Mouse (Mus musculus): ENCODE measurements at regions not wholly inside any gene's neighbourhood (a gene's known extent, or its start where the extent isn't known, plus 50 kb on each side); places are given as distances from the start of the nearest gene placed in this dataset.
A peak's percentile ranks its signal among the peaks of the same experiment; 100 is the strongest.

- 81% methylated on average over 7 of the region's 7 CpGs for WGBS
- Histone ChIP-seq H3K4me2 (replicated peaks; ENCODE audit: low read depth, low read length) (no peak overlapping the region), H3K4me1 (ENCODE audit: control insufficient read depth, insufficient read depth, low read length) (no peaks in the 10 kb centered on the region), H3K9me3 (ENCODE audit: control insufficient read depth, low read length) (no peaks in the 10 kb centered on the region), H3K27me3 (ENCODE audit: control insufficient read depth, insufficient read depth, low read length) (no peaks in the 10 kb centered on the region), H3K4me3 (ENCODE audit: low read length) (no peak overlapping the region), H3K27ac (ENCODE audit: low read depth, low read length) (no peak overlapping the region), H3K9ac (ENCODE audit: low read depth, low read length) (no peak overlapping the region), H3K36me3 (ENCODE audit: control insufficient read depth, insufficient read depth, low read length) (no peaks in the 10 kb centered on the region)
- no peak for ATAC-seq (ENCODE audit: low FRiP score, low TSS enrichment)
Measured at GRCm38 (mm10) chr4:62888736-62889135, 76.6 kb upstream of the Zfp618 start.

DNA sequence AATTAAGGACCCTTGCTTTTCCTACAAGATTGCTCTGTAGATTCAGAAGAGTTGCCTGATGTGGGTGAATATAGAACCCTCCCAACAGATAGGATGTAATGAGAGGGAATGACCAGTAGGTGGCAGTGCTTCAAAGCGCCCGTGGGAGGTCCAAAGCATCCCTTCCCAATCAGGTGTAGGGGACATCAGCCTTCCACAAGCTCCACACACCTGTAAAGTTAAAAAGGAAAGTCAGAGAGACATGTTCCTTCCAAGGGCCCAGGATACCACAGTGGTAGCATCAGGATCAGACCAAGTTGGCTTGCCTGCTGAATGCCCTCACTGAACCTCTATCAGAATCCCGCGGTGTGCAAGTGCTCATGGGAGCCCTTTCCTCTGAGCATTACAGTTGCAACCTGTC lies 75.7 kb upstream of the Zfp618 start:
- H3K9me3 ChIP-seq (ENCODE audit: control insufficient read depth, low read length), result no peaks in the 10 kb centered on the region
- H3K4me1 ChIP-seq (ENCODE audit: control insufficient read depth, insufficient read depth, low read length), result no peaks in the 10 kb centered on the region
- no peaks in the 10 kb centered on the region for H3K27me3 ChIP-seq (ENCODE audit: control insufficient read depth, insufficient read depth, low read length)
- H3K4me2 ChIP-seq (replicated peaks; ENCODE audit: low read depth, low read length), result no peak overlapping the region
- 50% methylated on average over 4 of the region's 4 CpGs for WGBS
- H3K9ac ChIP-seq (ENCODE audit: low read depth, low read length), result no peak overlapping the region
- ATAC-seq (ENCODE audit: low FRiP score, low TSS enrichment), result peak; percentile 32; the same call in 1 of the 2 replicates
- no peaks in the 10 kb centered on the region for H3K36me3 ChIP-seq (ENCODE audit: control insufficient read depth, insufficient read depth, low read length)
- no peak overlapping the region for H3K27ac ChIP-seq (ENCODE audit: low read depth, low read length)
- H3K4me3 ChIP-seq (ENCODE audit: low read length), result no peak overlapping the region

DNA sequence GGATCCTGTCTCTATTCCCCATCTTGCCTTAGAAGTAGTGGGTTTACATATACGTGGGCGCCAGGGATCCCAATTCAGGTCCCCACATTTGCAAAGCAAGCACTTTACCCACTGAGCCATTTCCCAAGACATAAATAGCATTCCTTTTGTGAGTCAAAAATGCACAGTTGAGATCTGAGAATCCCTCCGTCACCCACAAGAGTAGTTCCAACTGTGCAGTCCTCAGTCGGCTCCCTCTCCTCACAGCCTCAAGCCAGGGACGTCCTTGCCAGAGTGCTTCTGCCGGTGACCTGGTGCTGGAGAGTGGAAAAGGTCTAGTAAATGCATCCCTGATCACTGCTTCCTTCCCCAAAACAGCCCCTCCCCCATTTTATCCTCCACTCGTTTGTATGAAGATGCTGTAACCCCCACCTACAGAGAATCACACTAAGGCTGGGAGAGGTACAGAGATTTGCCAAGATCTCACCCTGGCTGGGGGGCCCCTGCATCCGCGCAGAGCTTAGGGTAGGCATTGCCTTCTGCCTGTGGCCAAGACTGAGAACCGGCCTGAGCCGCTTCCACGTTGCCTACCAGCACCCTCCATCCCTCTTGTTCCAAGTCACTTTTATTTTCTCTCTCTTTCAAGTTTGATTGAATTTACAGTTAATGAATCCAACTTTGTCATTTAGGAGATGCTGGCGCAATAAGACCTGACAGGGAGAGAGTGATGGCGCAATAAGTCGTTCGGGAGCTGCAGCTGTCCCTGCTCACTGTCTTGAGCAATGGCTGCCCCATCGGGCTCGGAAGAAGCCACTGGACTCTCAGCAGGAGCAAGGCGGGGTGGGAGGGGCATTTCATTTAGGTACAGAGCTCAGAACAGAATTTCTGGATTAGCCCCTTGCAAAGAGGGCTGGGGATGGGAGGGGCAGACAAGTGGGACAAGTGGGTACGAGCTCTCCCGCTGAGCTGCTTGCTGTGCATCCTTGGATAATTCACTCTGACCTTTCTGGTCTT lies 74.5 kb upstream of the Zfp618 start:
- ATAC-seq (ENCODE audit: low FRiP score, low TSS enrichment), result peak; percentile 70
- H3K4me1 ChIP-seq (ENCODE audit: control insufficient read depth, insufficient read depth, low read length), result no peaks in the 10 kb centered on the region
- H3K27ac ChIP-seq (ENCODE audit: low read depth, low read length), result no peak overlapping the region
- H3K9ac ChIP-seq (ENCODE audit: low read depth, low read length), result no peak overlapping the region
- H3K4me3 ChIP-seq (ENCODE audit: low read length), result no peak overlapping the region
- peak overlapping the region; percentile 23; the same call in 1 of the 2 replicates for H3K4me2 ChIP-seq (replicated peaks; ENCODE audit: low read depth, low read length)
- H3K27me3 ChIP-seq (ENCODE audit: control insufficient read depth, insufficient read depth, low read length), result no peaks in the 10 kb centered on the region
- 34% methylated on average over 21 of the region's 21 CpGs for WGBS
- no peaks in the 10 kb centered on the region for H3K9me3 ChIP-seq (ENCODE audit: control insufficient read depth, low read length)
- H3K36me3 ChIP-seq (ENCODE audit: control insufficient read depth, insufficient read depth, low read length), result no peaks in the 10 kb centered on the region

DNA sequence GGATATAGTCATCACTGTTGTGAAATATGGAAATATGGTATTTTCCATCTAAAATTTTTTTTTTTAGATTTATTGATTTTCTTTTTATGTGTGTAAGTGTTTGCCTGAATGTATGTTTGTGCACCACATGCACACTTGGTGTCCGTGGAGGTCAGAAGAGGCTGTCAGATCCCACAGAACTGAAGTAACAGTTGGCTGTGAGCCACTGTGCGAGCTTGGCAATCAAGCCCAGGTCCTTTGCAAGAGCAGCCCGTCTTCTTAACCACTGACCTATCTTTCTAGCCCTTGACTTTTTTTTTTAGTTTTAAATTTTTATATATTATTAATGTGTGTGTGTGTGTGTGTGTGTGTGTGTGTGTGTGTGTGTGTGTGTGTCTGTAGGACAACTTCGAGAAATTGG lies 52.5 kb upstream of the Zfp618 start:
- H3K4me2 ChIP-seq (replicated peaks; ENCODE audit: low read depth, low read length), result no peak overlapping the region
- H3K27me3 ChIP-seq (ENCODE audit: control insufficient read depth, insufficient read depth, low read length), result no peaks in the 10 kb centered on the region
- H3K4me3 ChIP-seq (ENCODE audit: low read length), result no peak overlapping the region
- no peaks in the 10 kb centered on the region for H3K9me3 ChIP-seq (ENCODE audit: control insufficient read depth, low read length)
- WGBS, result 80% methylated on average over 4 of the region's 4 CpGs
- H3K9ac ChIP-seq (ENCODE audit: low read depth, low read length), result no peak overlapping the region
- H3K27ac ChIP-seq (ENCODE audit: low read depth, low read length), result no peak overlapping the region
- H3K4me1 ChIP-seq (ENCODE audit: control insufficient read depth, insufficient read depth, low read length), result no peaks in the 10 kb centered on the region
- no peaks in the 10 kb centered on the region for H3K36me3 ChIP-seq (ENCODE audit: control insufficient read depth, insufficient read depth, low read length)
- ATAC-seq (ENCODE audit: low FRiP score, low TSS enrichment), result no peak

Measured in kidney, embryonic 14.5 days (tissue).